Mouse (Mus musculus): ENCODE results near the gene Pard6a. TPM values are rescaled to one million over a fixed set of nuclear protein-coding genes. Genes with fewer than 3 reads are reported as not detected.

Gene Pard6a
- total and polyA plus RNA-seq, 3 experiments: 3.6 to 19.6 (median 6.6) TPM

- no peak overlapping the region for H3K4me3 ChIP-seq (ENCODE audit: low read depth, low read length)
- no peaks in the 10 kb centered on the region for H3K9me3 ChIP-seq (replicated peaks)
- H3K4me1 ChIP-seq (ENCODE audit: insufficient read depth, low read depth, low read length): peaks cover 63% of the 10 kb centered on the region
- no peak for TF ChIP-seq TAL1 (conservative IDR thresholded peaks at IDR 0.05; ENCODE audit: low read depth, low read length)
- DNase-seq (ENCODE audit: low spot score): no peak
- H3K36me3 ChIP-seq (replicated peaks): peaks cover 50% of the 10 kb centered on the region
- no peaks in the 10 kb centered on the region; the same call in 1 of the 2 replicates for H3K27me3 ChIP-seq (ENCODE audit: insufficient read depth, low read length)
- no peak for ATAC-seq (ENCODE audit: extremely low read depth, insufficient number of reproducible peaks, low FRiP score, poor library complexity, severe bottlenecking)
These were observed 4.0 kb downstream of the Pard6a start for GRCm38 (mm10) chr8:105704955-105705354.

DNA sequence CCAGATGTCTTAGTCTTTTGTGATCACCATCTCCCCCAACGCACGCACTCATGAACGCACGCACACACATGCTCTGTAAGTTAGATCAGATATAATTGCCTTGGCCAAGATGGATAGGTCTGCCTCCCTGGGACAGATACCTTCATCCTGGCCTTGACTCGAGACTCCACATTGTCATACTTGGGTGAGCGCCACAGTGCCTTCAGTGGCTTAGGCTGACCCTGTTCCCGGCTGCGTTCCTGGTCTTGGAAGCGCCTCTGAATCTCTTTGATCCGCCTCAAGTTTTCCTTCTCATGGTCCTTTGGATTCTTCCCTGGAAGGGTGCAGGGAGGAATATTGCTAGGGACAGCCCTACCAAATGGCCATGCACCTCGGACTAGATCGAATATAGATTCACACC, 5.5 kb downstream of the Pard6a start:
- H3K4me3 ChIP-seq (ENCODE audit: low read depth, low read length): peak overlapping the region; percentile 85; the same call in 1 of the 2 replicates
- no peaks in the 10 kb centered on the region for H3K9me3 ChIP-seq (replicated peaks)
- DNase-seq (ENCODE audit: low spot score): no peak
- H3K27me3 ChIP-seq (ENCODE audit: insufficient read depth, low read length): no peaks in the 10 kb centered on the region; the same call in 1 of the 2 replicates
- peaks cover 47% of the 10 kb centered on the region for H3K36me3 ChIP-seq (replicated peaks)
- no peak for ATAC-seq (ENCODE audit: extremely low read depth, insufficient number of reproducible peaks, low FRiP score, poor library complexity, severe bottlenecking)
- peaks cover 55% of the 10 kb centered on the region for H3K4me1 ChIP-seq (ENCODE audit: insufficient read depth, low read depth, low read length)
- no peak for TF ChIP-seq GATA2 (IDR thresholded peaks at IDR 0.05; ENCODE audit: borderline replicate concordance, low read depth, low read length)

DNA sequence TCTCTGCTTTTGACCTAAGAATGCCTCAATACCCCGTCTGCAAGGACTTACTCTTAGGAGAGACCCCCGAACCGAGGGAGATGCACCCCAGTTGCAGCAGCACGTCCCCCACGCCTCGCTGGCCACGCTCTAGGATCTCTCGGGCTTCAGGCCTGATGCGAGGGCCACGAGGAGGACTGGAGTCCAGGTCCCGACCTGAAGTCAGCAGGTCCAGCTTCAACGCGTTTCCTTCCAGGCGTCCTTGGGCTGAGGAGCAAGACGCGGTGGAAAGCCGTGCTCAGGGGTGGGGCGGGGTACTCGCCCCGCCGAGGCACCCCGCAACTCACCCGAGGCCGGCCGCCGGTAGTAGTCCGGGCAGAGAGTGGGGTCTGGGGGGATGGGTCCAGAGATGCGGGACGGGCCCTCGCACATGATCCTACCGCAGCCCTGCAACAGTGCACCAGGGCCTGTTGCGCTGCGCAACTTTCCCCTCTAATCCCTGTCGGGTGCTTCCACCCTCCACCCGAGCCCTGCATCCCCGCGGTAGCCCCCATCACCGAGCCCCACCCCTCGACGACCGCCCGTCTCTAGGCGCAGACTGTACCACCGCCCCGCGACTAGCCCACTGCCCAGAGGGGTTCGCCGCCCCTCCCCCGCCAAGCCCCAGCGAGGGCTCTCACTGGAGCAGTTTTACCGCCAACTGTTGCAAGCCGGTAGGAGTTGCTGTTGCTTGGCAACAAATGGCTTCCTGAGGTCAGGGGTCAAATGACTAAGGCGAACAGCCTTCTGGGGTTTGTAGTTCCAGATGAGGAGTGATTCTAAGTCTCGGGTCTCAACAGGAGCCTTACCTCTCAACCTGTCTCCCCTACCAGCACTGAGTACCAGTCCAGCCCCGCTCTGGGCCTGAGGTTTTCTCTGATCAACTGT, 6.8 kb downstream of the Pard6a start, which contains the start of the genes 4933405L10Rik and Enkd1:
Gene 4933405L10Rik, plus strand, starts transcription at position 158 of the 906 bp plus-strand sequence.
Gene Enkd1, minus strand, starts transcription at position 713 of the 906 bp plus-strand sequence.
- Histone ChIP-seq H3K4me1 (ENCODE audit: insufficient read depth, low read depth, low read length) (peaks cover 48% of the 10 kb centered on the region), H3K9me3 (replicated peaks) (no peaks in the 10 kb centered on the region), H3K4me3 (ENCODE audit: low read depth, low read length) (peak within 1 kb of the TSS; percentile 85), H3K27me3 (ENCODE audit: insufficient read depth, low read length) (no peaks in the 10 kb centered on the region; the same call in 1 of the 2 replicates), H3K36me3 (replicated peaks) (peaks cover 36% of the 10 kb centered on the region)
- TF ChIP-seq CTCF (IDR thresholded peaks at IDR 0.05; ENCODE audit: low read depth, low read length): no peak
- TF ChIP-seq GATA2 (IDR thresholded peaks at IDR 0.05; ENCODE audit: borderline replicate concordance, low read depth, low read length): no peak
- TF ChIP-seq GATA1 (IDR thresholded peaks at IDR 0.05; ENCODE audit: borderline replicate concordance, low read length): no peak
- no peak for TF ChIP-seq TAL1 (conservative IDR thresholded peaks at IDR 0.05; ENCODE audit: low read depth, low read length)
- TF ChIP-seq POLR2AphosphoS5 (IDR thresholded peaks at IDR 0.05; ENCODE audit: insufficient replicate concordance, low read depth, low read length): no peak
- ATAC-seq (ENCODE audit: extremely low read depth, insufficient number of reproducible peaks, low FRiP score, poor library complexity, severe bottlenecking) (peak; percentile 84), DNase-seq (ENCODE audit: low spot score) (peak; percentile 92)

- Histone ChIP-seq H3K27me3 (ENCODE audit: insufficient read depth, low read length) (no peaks in the 10 kb centered on the region; the same call in 1 of the 2 replicates), H3K9me3 (replicated peaks) (no peaks in the 10 kb centered on the region), H3K4me3 (ENCODE audit: low read depth, low read length) (no peak overlapping the region; the same call in 1 of the 2 replicates), H3K36me3 (replicated peaks) (peaks cover 27% of the 10 kb centered on the region), H3K4me1 (ENCODE audit: insufficient read depth, low read depth, low read length) (peaks cover 41% of the 10 kb centered on the region)
- DNase-seq (ENCODE audit: low spot score) (no peak), ATAC-seq (ENCODE audit: extremely low read depth, insufficient number of reproducible peaks, low FRiP score, poor library complexity, severe bottlenecking) (no peak)
- TF ChIP-seq TAL1 (conservative IDR thresholded peaks at IDR 0.05; ENCODE audit: low read depth, low read length) (no peak), CTCF (IDR thresholded peaks at IDR 0.05; ENCODE audit: low read depth, low read length) (no peak), POLR2AphosphoS5 (IDR thresholded peaks at IDR 0.05; ENCODE audit: insufficient replicate concordance, low read depth, low read length) (no peak), GATA2 (IDR thresholded peaks at IDR 0.05; ENCODE audit: borderline replicate concordance, low read depth, low read length) (no peak), GATA1 (IDR thresholded peaks at IDR 0.05; ENCODE audit: borderline replicate concordance, low read length) (no peak)
These were observed 7.7 kb downstream of the Pard6a start for GRCm38 (mm10) chr8:105708675-105709074.

GRCm38 (mm10) chr8:105709317-105709716, 8.4 kb downstream of the Pard6a start:
- Histone ChIP-seq H3K4me1 (ENCODE audit: insufficient read depth, low read depth, low read length) (peaks cover 38% of the 10 kb centered on the region), H3K4me3 (ENCODE audit: low read depth, low read length) (no peak overlapping the region), H3K9me3 (replicated peaks) (no peaks in the 10 kb centered on the region), H3K27me3 (ENCODE audit: insufficient read depth, low read length) (no peaks in the 10 kb centered on the region; the same call in 1 of the 2 replicates), H3K36me3 (replicated peaks) (peaks cover 20% of the 10 kb centered on the region)
- ATAC-seq (ENCODE audit: extremely low read depth, insufficient number of reproducible peaks, low FRiP score, poor library complexity, severe bottlenecking): no peak
- DNase-seq (ENCODE audit: low spot score): no peak
- no peak for TF ChIP-seq GATA2 (IDR thresholded peaks at IDR 0.05; ENCODE audit: borderline replicate concordance, low read depth, low read length)
- TF ChIP-seq POLR2AphosphoS5 (IDR thresholded peaks at IDR 0.05; ENCODE audit: insufficient replicate concordance, low read depth, low read length): no peak
- TF ChIP-seq TAL1 (conservative IDR thresholded peaks at IDR 0.05; ENCODE audit: low read depth, low read length): no peak
- TF ChIP-seq CTCF (IDR thresholded peaks at IDR 0.05; ENCODE audit: low read depth, low read length): no peak
- TF ChIP-seq GATA1 (IDR thresholded peaks at IDR 0.05; ENCODE audit: borderline replicate concordance, low read length): no peak

DNA sequence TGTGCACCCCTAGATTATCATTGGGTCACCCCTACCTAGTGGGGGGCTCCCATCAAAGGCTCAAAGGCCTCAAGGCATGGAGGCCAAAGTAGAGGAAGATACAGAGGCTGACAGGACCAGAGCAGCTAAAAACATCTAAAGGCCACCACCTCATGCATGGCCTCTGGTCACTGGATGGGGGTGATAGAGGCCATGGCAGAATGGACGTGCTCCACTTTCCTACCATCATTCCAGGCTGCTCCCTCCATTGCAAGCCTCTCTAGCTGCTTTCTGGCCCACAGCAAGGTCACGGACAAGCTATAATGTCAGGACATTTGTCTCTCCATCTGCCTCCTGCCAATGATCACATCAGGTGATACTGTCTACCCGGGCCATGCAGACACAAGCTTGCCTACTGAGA, 11.3 kb downstream of the Pard6a start:
- DNase-seq (ENCODE audit: low spot score) (no peak), ATAC-seq (ENCODE audit: extremely low read depth, insufficient number of reproducible peaks, low FRiP score, poor library complexity, severe bottlenecking) (no peak)
- Histone ChIP-seq H3K4me3 (ENCODE audit: low read depth, low read length) (no peak overlapping the region), H3K4me1 (ENCODE audit: insufficient read depth, low read depth, low read length) (peaks cover 25% of the 10 kb centered on the region), H3K9me3 (replicated peaks) (no peaks in the 10 kb centered on the region), H3K27me3 (ENCODE audit: insufficient read depth, low read length) (no peaks in the 10 kb centered on the region; the same call in 1 of the 2 replicates), H3K36me3 (replicated peaks) (peaks cover 8% of the 10 kb centered on the region)
- TF ChIP-seq GATA1 (IDR thresholded peaks at IDR 0.05; ENCODE audit: borderline replicate concordance, low read length) (no peak), CTCF (IDR thresholded peaks at IDR 0.05; ENCODE audit: low read depth, low read length) (no peak)

Data from G1E (cell line).